Mouse (Mus musculus): Measurements from ENCODE around the gene Ola1. TPM values are rescaled to one million over a fixed set of nuclear protein-coding genes. Genes with fewer than 3 reads are reported as not detected.

The Ola1 gene
- polyA plus RNA-seq, 2 experiments: 49.7 to 95.4 TPM

GRCm38 (mm10) chr2:73150526-73150925 is 68.2 kb downstream of the Ola1 start:
- peaks cover 11% of the 10 kb centered on the region for H3K36me3 ChIP-seq (ENCODE audit: control insufficient read depth, insufficient read depth, low read length)
- WGBS: 48% methylated on average over 3 of the region's 3 CpGs
- no peak; the same call in 1 of the 2 replicates for ATAC-seq (ENCODE audit: low FRiP score, low read depth)
- H3K4me3 ChIP-seq (replicated peaks; ENCODE audit: low read length): no peak overlapping the region
- H3K27ac ChIP-seq (replicated peaks; ENCODE audit: low read depth, low read length): no peak overlapping the region
- H3K9me3 ChIP-seq (ENCODE audit: control insufficient read depth, low read length): no peaks in the 10 kb centered on the region
- TF ChIP-seq POLR2A (IDR thresholded peaks at IDR 0.05; ENCODE audit: borderline replicate concordance, extremely low read depth, insufficient read depth, insufficient read length): no peak
- DNase-seq (ENCODE audit: low spot score): peak; percentile 47
- H3K9ac ChIP-seq (ENCODE audit: low read depth, low read length, severe bottlenecking): no peak overlapping the region
- no peaks in the 10 kb centered on the region for H3K27me3 ChIP-seq (ENCODE audit: control insufficient read depth, insufficient read depth, low read length)
- H3K4me1 ChIP-seq (ENCODE audit: control insufficient read depth, insufficient read depth, low read length): peaks cover 3% of the 10 kb centered on the region; the same call in 1 of the 2 replicates
- H3K4me2 ChIP-seq (replicated peaks; ENCODE audit: low read depth, low read length, severe bottlenecking): no peak overlapping the region

- no peaks in the 10 kb centered on the region for H3K27me3 ChIP-seq (ENCODE audit: control insufficient read depth, insufficient read depth, low read length)
- no peak for ATAC-seq (ENCODE audit: low FRiP score, low read depth)
- no peaks in the 10 kb centered on the region for H3K9me3 ChIP-seq (ENCODE audit: control insufficient read depth, low read length)
- no peak overlapping the region for H3K27ac ChIP-seq (replicated peaks; ENCODE audit: low read depth, low read length)
- no peak overlapping the region for H3K4me2 ChIP-seq (replicated peaks; ENCODE audit: low read depth, low read length, severe bottlenecking)
- 25% methylated on average over 2 of the region's 2 CpGs for WGBS
- TF ChIP-seq POLR2A (IDR thresholded peaks at IDR 0.05; ENCODE audit: borderline replicate concordance, extremely low read depth, insufficient read depth, insufficient read length): no peak
- no peak overlapping the region for H3K4me3 ChIP-seq (replicated peaks; ENCODE audit: low read length)
- no peak overlapping the region for H3K9ac ChIP-seq (ENCODE audit: low read depth, low read length, severe bottlenecking)
- DNase-seq (ENCODE audit: low spot score): no peak
- H3K4me1 ChIP-seq (ENCODE audit: control insufficient read depth, insufficient read depth, low read length): peaks cover 3% of the 10 kb centered on the region; the same call in 1 of the 2 replicates
- H3K36me3 ChIP-seq (ENCODE audit: control insufficient read depth, insufficient read depth, low read length): no peaks in the 10 kb centered on the region
Observed at GRCm38 (mm10) chr2:73146111-73146510, 72.6 kb downstream of the Ola1 start.

- DNase-seq (ENCODE audit: low spot score) (no peak), ATAC-seq (ENCODE audit: low FRiP score, low read depth) (no peak)
- no peak for TF ChIP-seq POLR2A (IDR thresholded peaks at IDR 0.05; ENCODE audit: borderline replicate concordance, extremely low read depth, insufficient read depth, insufficient read length)
- Histone ChIP-seq H3K27ac (replicated peaks; ENCODE audit: low read depth, low read length) (no peak overlapping the region), H3K4me2 (replicated peaks; ENCODE audit: low read depth, low read length, severe bottlenecking) (no peak overlapping the region), H3K9me3 (ENCODE audit: control insufficient read depth, low read length) (no peaks in the 10 kb centered on the region), H3K27me3 (ENCODE audit: control insufficient read depth, insufficient read depth, low read length) (no peaks in the 10 kb centered on the region), H3K36me3 (ENCODE audit: control insufficient read depth, insufficient read depth, low read length) (no peaks in the 10 kb centered on the region), H3K9ac (ENCODE audit: low read depth, low read length, severe bottlenecking) (no peak overlapping the region), H3K4me1 (ENCODE audit: control insufficient read depth, insufficient read depth, low read length) (peaks cover 3% of the 10 kb centered on the region; the same call in 1 of the 2 replicates), H3K4me3 (replicated peaks; ENCODE audit: low read length) (no peak overlapping the region)
- WGBS: 42% methylated on average over 2 of the region's 2 CpGs
Observed at GRCm38 (mm10) chr2:73143732-73144131, 75.0 kb downstream of the Ola1 start.

- H3K27ac ChIP-seq (replicated peaks; ENCODE audit: low read depth, low read length): no peak overlapping the region
- H3K27me3 ChIP-seq (ENCODE audit: control insufficient read depth, insufficient read depth, low read length): no peaks in the 10 kb centered on the region
- no peaks in the 10 kb centered on the region for H3K9me3 ChIP-seq (ENCODE audit: control insufficient read depth, low read length)
- DNase-seq (ENCODE audit: low spot score): no peak
- H3K4me2 ChIP-seq (replicated peaks; ENCODE audit: low read depth, low read length, severe bottlenecking): no peak overlapping the region
- H3K4me1 ChIP-seq (ENCODE audit: control insufficient read depth, insufficient read depth, low read length): peaks cover 3% of the 10 kb centered on the region; the same call in 1 of the 2 replicates
- H3K9ac ChIP-seq (ENCODE audit: low read depth, low read length, severe bottlenecking): no peak overlapping the region
- WGBS: 29% methylated on average over 7 of the region's 7 CpGs
- H3K36me3 ChIP-seq (ENCODE audit: control insufficient read depth, insufficient read depth, low read length): no peaks in the 10 kb centered on the region
- H3K4me3 ChIP-seq (replicated peaks; ENCODE audit: low read length): no peak overlapping the region
- ATAC-seq (ENCODE audit: low FRiP score, low read depth): no peak
- no peak for TF ChIP-seq POLR2A (IDR thresholded peaks at IDR 0.05; ENCODE audit: borderline replicate concordance, extremely low read depth, insufficient read depth, insufficient read length)
Observed at GRCm38 (mm10) chr2:73142832-73143470, 75.8 kb downstream of the Ola1 start.

GRCm38 (mm10) chr2:73132897-73133296 is 85.8 kb downstream of the Ola1 start:
- DNase-seq (ENCODE audit: low spot score) (no peak), ATAC-seq (ENCODE audit: low FRiP score, low read depth) (no peak)
- H3K27me3 ChIP-seq (ENCODE audit: control insufficient read depth, insufficient read depth, low read length): no peaks in the 10 kb centered on the region
- WGBS: 89% methylated on average over 2 of the region's 2 CpGs
- no peak overlapping the region for H3K4me2 ChIP-seq (replicated peaks; ENCODE audit: low read depth, low read length, severe bottlenecking)
- H3K36me3 ChIP-seq (ENCODE audit: control insufficient read depth, insufficient read depth, low read length): no peaks in the 10 kb centered on the region
- H3K4me3 ChIP-seq (replicated peaks; ENCODE audit: low read length): no peak overlapping the region
- no peaks in the 10 kb centered on the region for H3K4me1 ChIP-seq (ENCODE audit: control insufficient read depth, insufficient read depth, low read length)
- H3K27ac ChIP-seq (replicated peaks; ENCODE audit: low read depth, low read length): no peak overlapping the region
- no peak overlapping the region for H3K9ac ChIP-seq (ENCODE audit: low read depth, low read length, severe bottlenecking)
- no peaks in the 10 kb centered on the region for H3K9me3 ChIP-seq (ENCODE audit: control insufficient read depth, low read length)
- TF ChIP-seq POLR2A (IDR thresholded peaks at IDR 0.05; ENCODE audit: borderline replicate concordance, extremely low read depth, insufficient read depth, insufficient read length): no peak

All from limb, embryonic 14.5 days (tissue).